Mouse (Mus musculus): Measurements from ENCODE around the gene Atp6v0b.

DNA sequence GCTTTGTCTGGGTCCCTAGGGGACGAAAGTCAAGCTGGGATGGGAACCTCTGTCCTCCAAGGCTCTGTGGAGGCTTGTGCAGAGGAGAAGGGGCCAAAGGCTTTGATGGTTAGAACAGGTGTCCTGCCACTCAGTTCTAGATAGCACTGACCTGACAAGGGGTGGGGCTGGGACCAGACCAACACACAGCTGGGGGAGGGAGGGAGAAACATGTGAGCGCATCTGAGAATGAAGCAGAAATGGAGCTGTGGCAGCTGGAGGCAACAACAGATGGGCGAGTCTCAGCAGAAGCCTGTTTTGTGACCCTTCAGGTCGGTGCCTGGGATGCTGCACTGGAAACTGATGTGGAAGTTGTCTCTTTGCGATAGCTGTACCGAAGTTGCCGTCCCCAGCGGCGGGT lies 17.8 kb downstream of the Atp6v0b start:
- no peak for TF ChIP-seq CTCF (IDR thresholded peaks at IDR 0.05; ENCODE audit: borderline replicate concordance, insufficient read depth, low read length)
- no peak for TF ChIP-seq POLR2A (IDR thresholded peaks at IDR 0.05; ENCODE audit: low read depth, low read length)

Measured in embryonic fibroblast, embryonic 13.5 days (primary cell).